Mouse (Mus musculus) midbrain, postnatal 0 days (tissue): ENCODE results near the gene 1700001O22Rik. TPM values are rescaled to one million over a fixed set of nuclear protein-coding genes. Genes with fewer than 3 reads are reported as not detected.
A peak's percentile ranks its signal among the peaks of the same experiment; 100 is the strongest.

ENCODE experiments used
- ATAC-seq: fragments of 200-750 bp; cut with Nextera tagmentation; 2 replicates; pipeline ENCODE4 v1.8.0; 2017; ENCODE audit warnings: moderate number of reproducible peaks, mild to moderate bottlenecking, moderate TSS enrichment, moderate library complexity; ENCODE audit not compliant: low FRiP score
- DNase-seq: peaks from one replicate; pipeline ENCODE4 v3.0.0-alpha.2; 2015; ENCODE audit warnings: low spot score
- H3K27ac ChIP-seq: fragments of 300-500 bp; sonication (generic); 2 replicates; pipeline ENCODE4 v1.5.1; 2014; ENCODE audit warnings: low read depth, mild to moderate bottlenecking, low read length, mixed read lengths
- H3K27me3 ChIP-seq: fragments of 300-500 bp; sonication (generic); 2 replicates; pipeline ENCODE4 v1.6.1; 2014; ENCODE audit warnings: low read length, control low read depth, mixed read lengths; ENCODE audit not compliant: insufficient read depth
- H3K36me3 ChIP-seq: fragments of 300-500 bp; sonication (generic); 2 replicates; pipeline ENCODE4 v1.6.1; 2014; ENCODE audit warnings: low read length, control low read depth, mixed read lengths; ENCODE audit not compliant: insufficient read depth
- H3K4me1 ChIP-seq: fragments of 300-500 bp; sonication (generic); 2 replicates; pipeline ENCODE4 v1.6.1; 2014; ENCODE audit warnings: mild to moderate bottlenecking, control low read depth, antibody characterized with exemption, low read length, mixed read lengths; ENCODE audit not compliant: insufficient read depth
- H3K4me2 ChIP-seq: fragments of 300-500 bp; sonication (generic); 2 replicates; pipeline ENCODE4 v1.6.1; 2014; ENCODE audit warnings: low read depth, mild to moderate bottlenecking, low read length, mixed read lengths; ENCODE audit not compliant: poor library complexity, severe bottlenecking
- H3K4me3 ChIP-seq: fragments of 300-500 bp; sonication (generic); 2 replicates; pipeline ENCODE4 v1.5.1; 2014; ENCODE audit warnings: low read depth, mild to moderate bottlenecking, low read length, moderate library complexity
- H3K9ac ChIP-seq: fragments of 300-500 bp; sonication (generic); replicated peaks from 2 replicates; pipeline ENCODE4 v1.6.1; 2014; ENCODE audit warnings: mild to moderate bottlenecking, low read length, moderate library complexity, mixed read lengths; ENCODE audit not compliant: poor library complexity, severe bottlenecking
- H3K9me3 ChIP-seq: fragments of 300-500 bp; sonication (generic); 2 replicates; pipeline ENCODE4 v1.6.1; 2016; ENCODE audit warnings: low read length, control low read depth
- CTCF ChIP-seq: IDR thresholded peaks from 2 replicates; pipeline ENCODE4 v1.5.1; 2016; ENCODE audit warnings: antibody characterized with exemption, mild to moderate bottlenecking
- WGBS: fragments of 180-500 bp; shearing (Covaris S2); extraction: QIAGEN DNeasy Blood & Tissue Kit; methylation state at CpG from one replicate; pipeline ENCODE4 v1.1.7; 2014; 5-methylcytosine and 5-hydroxymethylcytosine counted together
- polyA plus RNA-seq: library from polyadenylated mRNA; unstranded; fragments of >200 nt; fragmentation: Nextera tagmentation; extraction: Ambion mirVana; gene quantifications from 2 replicates; pipeline ENCODE4 v1.2.1, GENCODE M21; 2015
- total RNA-seq: library from RNA; depleted of rRNA; stranded (reverse); fragments of >200 nt; gene quantifications from 2 replicates; pipeline ENCODE4 v1.2.3, GENCODE M21; 2014

1700001O22Rik gene
- total and polyA plus RNA-seq, 2 experiments from 2014 or later: 1.5 to 2.4 TPM

DNA sequence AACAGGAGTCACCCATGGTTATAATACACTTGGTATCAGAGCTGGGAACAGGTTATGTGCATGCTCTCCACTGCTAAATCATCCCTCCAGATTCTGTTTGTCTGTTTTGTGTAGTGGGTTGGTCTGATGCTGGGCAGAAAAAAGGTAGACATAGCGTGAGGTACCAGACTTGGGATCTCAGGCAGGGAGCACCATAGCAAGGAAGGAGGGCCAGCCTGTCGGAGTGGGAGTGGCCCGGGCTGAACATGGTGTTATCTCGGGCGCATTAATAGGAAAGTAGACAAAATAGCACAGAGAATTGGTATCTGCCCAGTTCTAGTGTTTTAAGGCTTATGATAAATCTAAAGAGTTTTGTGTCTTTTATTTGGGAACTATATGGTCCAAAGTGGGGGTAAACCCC is 34.9 kb downstream of the 1700001O22Rik start:
- no peak for TF ChIP-seq CTCF
- no peak overlapping the region for H3K27ac ChIP-seq
- H3K4me1 ChIP-seq: 0 out of 2 replicates have a peak, but pooled peaks cover 2% of the 10 kb centered on the region
- H3K9me3 ChIP-seq: no peaks in the 10 kb centered on the region
- 81% methylated on average over 5 of the region's 5 CpGs for WGBS
- ATAC-seq (no peak), DNase-seq (no peak)
- no peak overlapping the region for H3K4me2 ChIP-seq
- no peak overlapping the region for H3K9ac ChIP-seq
- no peaks in the 10 kb centered on the region for H3K27me3 ChIP-seq
- H3K36me3 ChIP-seq: no peaks in the 10 kb centered on the region
- no peak overlapping the region for H3K4me3 ChIP-seq

- no peaks in the 10 kb centered on the region for H3K27me3 ChIP-seq
- no peak overlapping the region for H3K4me3 ChIP-seq
- no peaks in the 10 kb centered on the region for H3K9me3 ChIP-seq
- no peak overlapping the region for H3K9ac ChIP-seq
- no peak overlapping the region for H3K27ac ChIP-seq
- 0 out of 2 replicates have a peak, but pooled peaks cover 2% of the 10 kb centered on the region for H3K4me1 ChIP-seq
- no peaks in the 10 kb centered on the region for H3K36me3 ChIP-seq
- 64% methylated on average over 7 of the region's 7 CpGs for WGBS
- H3K4me2 ChIP-seq: no peak overlapping the region
- ATAC-seq (no peak), DNase-seq (no peak)
- no peak for TF ChIP-seq CTCF
Measured at GRCm38 (mm10) chr2:30767626-30768240, 35.7 kb downstream of the 1700001O22Rik start.

- no peaks in the 10 kb centered on the region for H3K4me1 ChIP-seq
- no peak for TF ChIP-seq CTCF
- H3K9me3 ChIP-seq: no peaks in the 10 kb centered on the region
- no peak overlapping the region for H3K27ac ChIP-seq
- H3K27me3 ChIP-seq: no peaks in the 10 kb centered on the region
- no peak overlapping the region for H3K9ac ChIP-seq
- WGBS: 79% methylated on average over 5 of the region's 5 CpGs
- no peak for ATAC-seq
- H3K36me3 ChIP-seq: no peaks in the 10 kb centered on the region
- H3K4me3 ChIP-seq: no peak overlapping the region
- no peak overlapping the region for H3K4me2 ChIP-seq
- no peak for DNase-seq
Measured at GRCm38 (mm10) chr2:30766446-30766845, 37.0 kb downstream of the 1700001O22Rik start.

- 40% methylated on average over 6 of the region's 6 CpGs for WGBS
- DNase-seq (no peak), ATAC-seq (no peak)
- Histone ChIP-seq H3K9ac (no peak overlapping the region), H3K27me3 (no peaks in the 10 kb centered on the region), H3K4me3 (no peak overlapping the region), H3K36me3 (no peaks in the 10 kb centered on the region), H3K4me2 (no peak overlapping the region), H3K9me3 (no peaks in the 10 kb centered on the region), H3K27ac (no peak overlapping the region), H3K4me1 (no peaks in the 10 kb centered on the region)
- no peak for TF ChIP-seq CTCF
Measured at GRCm38 (mm10) chr2:30760706-30761105, 42.8 kb downstream of the 1700001O22Rik start.

DNA sequence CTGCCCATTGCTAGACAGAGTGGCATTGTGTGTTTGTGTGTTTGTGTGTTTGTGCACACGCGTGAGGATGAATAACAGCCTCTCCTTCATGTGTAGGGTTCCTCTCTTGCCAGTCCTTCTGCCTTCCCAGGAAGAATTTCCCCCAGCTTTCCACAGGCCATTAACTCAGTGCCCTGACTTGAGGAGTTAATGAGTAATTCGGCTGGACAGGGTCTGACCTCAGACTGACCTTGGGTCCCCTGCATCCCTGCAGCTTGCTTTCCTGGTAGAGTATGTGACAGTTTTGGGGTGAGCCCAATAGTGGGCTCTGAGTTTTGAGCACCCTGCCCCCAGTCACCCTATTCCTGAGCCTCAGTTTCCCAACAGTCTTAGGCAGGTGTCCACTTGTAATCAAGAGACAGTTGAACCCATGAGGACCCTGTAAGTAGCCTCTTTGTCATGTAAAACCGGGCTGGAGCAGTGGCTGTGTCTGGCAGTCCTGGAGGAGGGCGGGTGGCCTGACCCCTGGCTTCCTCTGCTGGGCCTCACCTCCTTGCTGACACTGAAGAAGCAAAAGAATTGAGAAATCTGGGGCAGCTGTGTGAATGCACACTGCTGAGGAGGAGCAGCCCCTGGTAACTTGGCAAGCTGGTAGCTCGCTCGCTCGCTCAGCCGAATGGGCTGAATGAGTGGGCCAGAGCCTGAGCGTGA is 43.5 kb downstream of the 1700001O22Rik start:
- Histone ChIP-seq H3K4me3 (no peak overlapping the region), H3K9ac (no peak overlapping the region), H3K9me3 (no peaks in the 10 kb centered on the region), H3K27me3 (no peaks in the 10 kb centered on the region), H3K4me2 (no peak overlapping the region), H3K4me1 (no peaks in the 10 kb centered on the region), H3K36me3 (no peaks in the 10 kb centered on the region), H3K27ac (0 out of 2 replicates have a peak overlapping the region, but pooled peaks have one; percentile 38)
- no peak for TF ChIP-seq CTCF
- 49% methylated on average over 10 of the region's 10 CpGs for WGBS
- ATAC-seq (no peak), DNase-seq (peak; percentile 23)

GRCm38 (mm10) chr2:30759442-30759841 is 44.0 kb downstream of the 1700001O22Rik start:
- H3K27me3 ChIP-seq: no peaks in the 10 kb centered on the region
- H3K36me3 ChIP-seq: no peaks in the 10 kb centered on the region
- no peak overlapping the region for H3K9ac ChIP-seq
- DNase-seq: no peak
- TF ChIP-seq CTCF: no peak
- no peak overlapping the region for H3K27ac ChIP-seq
- WGBS: 74% methylated on average over 4 of the region's 4 CpGs
- no peak for ATAC-seq
- H3K4me1 ChIP-seq: no peaks in the 10 kb centered on the region
- H3K9me3 ChIP-seq: no peaks in the 10 kb centered on the region
- H3K4me2 ChIP-seq: no peak overlapping the region
- H3K4me3 ChIP-seq: no peak overlapping the region
